Mouse (Mus musculus) spleen, adult 2 months (tissue): ENCODE measurements around the gene Actl6b.

Experiments
- CTCF ChIP-seq: fragments of 200-500 bp; IDR thresholded peaks from 2 replicates; pipeline ENCODE4 v1.5.1; 2011; ENCODE audit warnings: mild to moderate bottlenecking, inconsistent platforms; ENCODE audit not compliant: insufficient read depth, insufficient read length, insufficient replicate concordance; ENCODE audit errors: extremely low read depth
- POLR2A ChIP-seq: fragments of 200-500 bp; IDR thresholded peaks from 2 replicates; pipeline ENCODE4 v1.6.1; 2011; ENCODE audit warnings: low read depth, low read length, inconsistent platforms

DNA sequence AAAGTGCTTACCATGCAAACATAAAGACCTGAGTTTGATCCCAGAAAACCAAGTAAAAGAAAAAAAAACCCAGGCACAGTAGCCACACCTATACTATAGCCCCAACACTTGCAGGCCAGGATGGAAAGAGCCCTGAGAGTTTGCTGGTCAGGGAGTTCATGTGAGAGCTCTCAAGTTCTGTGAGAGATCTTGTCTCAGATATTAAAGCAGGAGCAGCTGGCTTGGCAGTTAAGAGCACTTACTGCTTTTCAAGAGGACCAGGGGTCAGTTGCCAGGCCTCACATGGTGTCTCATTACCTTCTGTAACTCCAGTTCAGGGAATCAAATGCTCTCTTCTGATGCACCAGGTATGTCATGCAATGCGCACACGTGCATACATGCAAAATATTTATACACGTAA lies 18.6 kb upstream of the Actl6b start:
- TF ChIP-seq POLR2A: no peak
- TF ChIP-seq CTCF: no peak
